Mouse (Mus musculus) v-Abl transformed pro-B cells (cell line): ENCODE results near the gene Hfm1.

Experiments used
- in situ Hi-C, 2 experiments: fragments of 400-800 bp; cut with MboI; formaldehyde crosslinking; loops; one replicate each; pipeline ENCODE4 v1.15.1; 2025; ENCODE audit not compliant: unreplicated experiment in 2 of 2

Gene Hfm1

DNA sequence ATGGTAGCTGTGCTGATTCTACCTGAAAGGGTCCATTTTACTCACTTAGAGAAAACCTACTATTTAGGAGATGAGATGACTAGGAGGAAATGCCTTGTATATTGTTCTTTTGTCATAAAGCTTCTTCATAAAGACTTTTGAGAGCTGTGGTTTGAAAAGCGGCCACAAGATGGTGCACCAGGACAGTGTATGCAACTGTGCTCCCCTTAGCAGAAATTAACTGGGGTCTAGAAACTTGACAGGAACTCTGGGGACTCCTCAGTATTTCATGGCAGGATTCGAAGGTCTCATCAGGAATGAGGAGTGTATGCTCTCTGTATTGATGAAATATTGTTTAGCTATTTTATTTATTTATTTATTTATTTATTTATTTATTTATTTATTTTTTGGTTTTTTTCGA, 65.7 kb downstream of the Hfm1 start:
- in situ Hi-C loops = loop anchor here (5.0 to 10.0 kb wide), 4 partner anchors 58 to 427 kb away; partner anchors contain the start of gene Tgfbr3 (in 2 of the 2)

GRCm38 (mm10) chr5:106853284-106853683, 72.8 kb downstream of the Hfm1 start:
- in situ Hi-C loops = loop anchor here in 1 of 2 experiments (10.0 kb wide), 1 partner anchor 462 kb away; no protein-coding TSS in a partner anchor

GRCm38 (mm10) chr5:106847045-106847444, 79.1 kb downstream of the Hfm1 start:
- in situ Hi-C loops = no loop called here

DNA sequence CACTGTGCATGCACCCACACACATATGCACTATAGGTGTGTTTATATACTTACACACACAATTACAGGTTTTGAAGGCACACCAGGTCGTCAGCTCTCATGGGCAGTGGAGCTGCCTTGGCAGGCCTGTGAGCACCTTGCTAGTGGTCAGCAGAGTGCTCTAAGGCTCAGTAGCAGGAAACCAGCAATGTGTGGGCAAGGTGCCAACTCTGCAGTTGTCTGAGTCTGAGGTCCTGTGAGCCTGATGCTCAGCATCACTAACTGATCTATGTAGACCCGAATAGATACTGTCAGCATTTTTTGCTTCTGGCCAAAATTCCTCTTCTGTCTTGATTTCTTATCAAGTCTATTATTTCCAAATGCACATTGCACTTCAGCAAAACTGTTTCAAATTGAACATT, 82.2 kb downstream of the Hfm1 start:
- in situ Hi-C loops = no loop called here

- in situ Hi-C loops = no loop called here
These were observed 93.1 kb downstream of the Hfm1 start for GRCm38 (mm10) chr5:106833025-106833424.

DNA sequence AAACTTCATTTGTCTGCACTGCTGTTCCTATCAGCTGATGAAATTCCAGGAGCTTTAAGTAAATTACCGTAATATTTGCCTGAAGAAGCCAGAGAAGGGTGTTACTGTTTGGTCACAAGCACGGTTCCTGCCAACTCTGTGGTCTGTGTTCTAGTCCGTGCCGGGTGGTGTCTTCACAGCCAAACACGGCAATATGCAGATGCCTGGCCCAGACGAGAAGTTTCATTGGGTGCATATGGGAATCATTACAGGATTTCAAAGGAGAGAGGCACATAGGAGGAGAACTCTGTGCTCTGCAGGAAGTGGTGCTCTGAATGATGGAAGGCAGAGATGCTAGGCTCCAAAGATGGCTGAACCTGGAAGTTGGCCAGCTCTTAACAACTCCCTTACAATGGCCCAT, 94.7 kb downstream of the Hfm1 start:
- in situ Hi-C loops = no loop called here

GRCm38 (mm10) chr5:106830775-106831174, 95.3 kb downstream of the Hfm1 start:
- in situ Hi-C loops = no loop called here

DNA sequence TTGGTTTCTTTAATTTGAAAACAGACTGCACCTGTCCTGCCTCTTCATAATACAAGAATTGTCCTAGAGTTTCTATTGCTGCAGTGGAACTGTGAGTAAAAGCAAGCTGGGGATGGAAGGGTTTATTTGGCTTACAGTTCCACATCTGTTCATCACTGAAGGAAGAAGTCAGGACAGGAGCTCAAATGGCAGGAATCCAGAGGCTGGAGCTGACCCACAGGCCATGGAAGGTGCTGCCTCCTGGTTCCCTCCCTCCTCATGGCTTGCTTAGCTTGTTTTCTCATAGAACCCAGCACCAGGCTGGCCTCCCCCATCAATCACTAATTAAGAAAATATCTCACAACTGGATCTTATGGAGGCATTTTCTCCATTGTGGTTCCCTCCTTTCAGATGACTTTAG, 99.4 kb downstream of the Hfm1 start:
- in situ Hi-C loops = no loop called here

GRCm38 (mm10) chr5:106826044-106826443, 100.1 kb downstream of the Hfm1 start:
- in situ Hi-C loops = no loop called here

DNA sequence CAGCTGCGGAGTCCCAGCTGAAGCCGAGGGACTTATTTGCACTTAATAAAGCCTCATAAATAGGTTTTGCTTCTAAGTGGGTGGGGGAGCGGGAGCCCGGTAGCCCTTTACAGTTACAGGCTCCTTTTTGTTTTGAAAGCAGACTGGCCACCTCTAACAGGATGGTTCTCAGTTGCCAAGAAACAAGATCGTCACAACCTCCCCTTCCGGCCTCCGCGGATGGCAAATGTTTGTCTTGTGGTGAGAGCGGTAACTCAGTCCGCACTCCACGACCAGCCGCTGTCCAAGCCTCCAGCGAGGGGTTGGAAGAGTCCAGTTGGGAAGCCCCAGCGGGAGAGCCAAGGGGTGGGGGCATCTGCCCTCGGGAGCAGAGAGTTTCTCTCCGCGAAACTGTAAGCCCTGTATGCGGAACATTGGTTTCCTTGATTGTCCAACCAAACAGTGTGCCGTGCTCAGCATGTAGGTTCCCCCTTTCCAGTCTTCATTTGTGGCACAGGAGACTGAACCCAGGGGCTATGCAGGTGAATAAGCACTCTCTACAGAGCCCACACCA, 100.7 kb downstream of the Hfm1 start:
- in situ Hi-C loops = no loop called here

- in situ Hi-C loops = no loop called here
These were observed 101.4 kb downstream of the Hfm1 start for GRCm38 (mm10) chr5:106824716-106825115.

- in situ Hi-C loops = no loop called here
These were observed 106.5 kb downstream of the Hfm1 start for GRCm38 (mm10) chr5:106819630-106820029.

DNA sequence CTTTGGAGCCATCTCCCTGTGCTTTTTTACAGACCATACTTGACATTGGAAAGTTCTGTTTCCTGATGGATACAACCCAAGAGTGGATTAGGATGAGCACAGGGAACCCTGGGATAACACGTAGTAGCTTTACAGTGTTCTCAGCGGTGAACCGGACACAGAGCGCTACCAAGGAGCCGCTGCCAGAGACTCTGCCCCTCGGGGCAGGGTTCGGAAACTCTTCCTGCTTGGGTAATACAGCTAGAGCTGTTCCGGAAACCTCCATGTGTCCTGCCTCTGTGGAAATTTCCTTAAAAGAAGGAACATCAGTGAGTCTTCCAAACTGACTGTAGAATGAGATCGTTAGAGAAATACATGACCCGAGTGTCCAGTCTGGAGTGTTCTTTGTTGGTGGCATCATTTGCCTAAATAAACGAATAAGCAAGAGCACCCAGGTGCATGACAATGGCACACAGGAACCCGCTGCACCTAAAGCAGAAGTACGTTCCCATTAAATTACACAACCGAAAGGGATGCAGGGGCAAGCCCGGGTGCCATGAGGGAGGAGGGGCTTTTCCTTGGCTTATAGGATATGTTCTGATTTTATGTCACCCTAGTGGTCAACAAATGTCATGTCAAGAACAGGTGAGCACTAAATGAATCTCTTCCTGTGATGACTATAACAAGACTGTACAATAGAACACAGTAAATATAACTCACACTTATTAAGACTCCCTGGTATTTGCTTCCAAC, 110.0 kb downstream of the Hfm1 start:
- in situ Hi-C loops = no loop called here

GRCm38 (mm10) chr5:106814611-106815010, 111.5 kb downstream of the Hfm1 start:
- in situ Hi-C loops = no loop called here

GRCm38 (mm10) chr5:106803094-106803493, 123.0 kb downstream of the Hfm1 start:
- in situ Hi-C loops = loop anchor here (5.0 to 10.0 kb wide), 5 partner anchors 54 to 1398 kb away; partner anchors contain the start of gene Tgfbr3 (in 1 of the 2)

GRCm38 (mm10) chr5:106801886-106802798, 124.0 kb downstream of the Hfm1 start:
- in situ Hi-C loops = loop anchor here (5.0 to 10.0 kb wide), 5 partner anchors 55 to 1397 kb away; partner anchors contain the start of gene Tgfbr3 (in 1 of the 2)

DNA sequence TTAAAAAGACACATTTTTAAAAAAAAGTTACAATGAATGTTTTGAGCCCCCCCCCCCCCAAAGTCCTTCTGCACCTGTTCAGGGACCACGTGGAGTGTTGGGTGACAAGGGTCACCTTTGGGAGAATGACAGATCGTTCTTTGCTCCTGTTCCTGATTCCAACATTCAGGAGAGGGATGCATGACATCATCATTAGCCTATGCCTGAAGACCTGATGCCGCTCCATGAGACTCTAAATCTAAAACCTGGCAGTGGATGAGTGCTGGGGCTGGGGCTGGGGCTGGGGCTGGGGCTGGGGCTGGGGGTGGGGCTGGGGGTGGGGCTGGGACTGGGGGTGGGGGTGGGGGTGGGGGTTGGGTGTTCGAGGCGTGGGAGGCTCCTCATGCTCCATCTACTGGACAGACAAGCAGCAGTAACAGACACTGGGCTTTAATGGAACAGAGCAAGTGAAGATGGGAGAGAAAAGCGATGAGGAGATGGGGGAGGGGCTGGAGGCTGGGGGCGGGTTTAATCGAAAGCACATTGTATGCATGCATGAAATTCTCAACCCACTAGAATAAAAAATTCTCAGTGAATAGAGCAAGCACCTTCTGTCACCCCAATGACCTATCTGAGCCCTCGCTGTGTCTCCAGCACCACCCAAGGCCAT, 124.8 kb downstream of the Hfm1 start:
- in situ Hi-C loops = loop anchor here (5.0 to 10.0 kb wide), 5 partner anchors 56 to 1397 kb away; partner anchors contain the start of gene Tgfbr3 (in 1 of the 2)

- in situ Hi-C loops = loop anchor here (25.0 kb wide), 2 partner anchors 436 to 886 kb away; no protein-coding TSS in a partner anchor
These were observed 128.2 kb downstream of the Hfm1 start for GRCm38 (mm10) chr5:106797896-106798295.

DNA sequence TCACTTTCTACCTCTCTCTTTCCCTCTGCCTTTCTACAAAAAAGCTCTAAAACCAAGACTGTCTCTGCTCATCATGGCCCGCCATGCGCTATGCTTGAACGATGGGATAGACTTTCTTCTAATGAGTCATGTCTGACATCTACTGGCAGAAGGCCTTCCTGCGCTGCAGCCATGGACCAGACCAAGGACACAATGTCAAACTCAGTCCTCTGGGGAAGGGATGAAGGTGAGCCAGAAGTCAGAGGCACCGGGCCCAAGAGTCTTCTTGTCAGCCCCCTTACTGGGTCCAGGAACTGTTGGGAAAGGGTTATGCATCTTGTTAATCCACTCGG, 134.9 kb downstream of the Hfm1 start:
- in situ Hi-C loops = loop anchor here (25.0 kb wide), 2 partner anchors 429 to 879 kb away; no protein-coding TSS in a partner anchor

- in situ Hi-C loops = loop anchor here (25.0 kb wide), 2 partner anchors 428 to 878 kb away; no protein-coding TSS in a partner anchor
These were observed 135.5 kb downstream of the Hfm1 start for GRCm38 (mm10) chr5:106790496-106791240.
